Comparison of ENCODE assay signal across 10 mouse cellular contexts in genomic region chr8:124657961-124658360, GRCm38 (mm10). TPM values are rescaled to one million over a fixed set of nuclear protein-coding genes. Genes with fewer than 3 reads are reported as not detected.
DNase-seq lines count a peak whose midpoint lies in the region; ATAC-seq and TF ChIP-seq lines count a peak whose summit lies in the region.
"Had no signal": no experiment of that assay in that cellular context is flagged by ENCODE, and none has a peak within 500 bp of the region (broad histone marks: within the 10 kb centered on the region; RNA-seq: fewer than 3 reads in every experiment).

No protein-coding gene starts in this region.

- no peak overlapping the region for H3K4me3 ChIP-seq in heart, postnatal 0 days (ENCODE audit: low read depth, low read length)
- peak overlapping the region; percentile 31 to 32 for H3K4me3 ChIP-seq in MEL (ENCODE audit: control insufficient read depth in 1 of 2, insufficient read depth in 1 of 2, low read depth in 2 of 2, low read length in 2 of 2)
- peak overlapping the region in 1 of 2 experiments; percentile 30; a peak in 2 of 4 replicates for H3K4me3 ChIP-seq in liver, embryonic 14.5 days (ENCODE audit: insufficient read depth in 1 of 2, low read depth in 2 of 2, low read length in 2 of 2)

- H3K4me1 ChIP-seq in heart, postnatal 0 days (ENCODE audit: control insufficient read depth, insufficient read depth) = peaks cover 72% of the 10 kb centered on the region
- peaks cover 4 to 23% of the 10 kb centered on the region in 2 experiments for H3K4me1 ChIP-seq in MEL (ENCODE audit: control insufficient read depth in 1 of 2, insufficient read depth in 2 of 2, low read length in 2 of 2)
- peaks cover 34 to 71% of the 10 kb centered on the region in 2 experiments for H3K4me1 ChIP-seq in liver, embryonic 14.5 days (replicated peaks; ENCODE audit: control insufficient read depth in 2 of 2, insufficient read depth in 2 of 2, low read length in 1 of 2)

- no peak for TF ChIP-seq RAD21 in MEL (IDR thresholded peaks at IDR 0.05; ENCODE audit: low read depth, low read length)

- H3K36me3 ChIP-seq in heart, postnatal 0 days (replicated peaks; ENCODE audit: control insufficient read depth, insufficient read depth, low read length) = peaks cover 9% of the 10 kb centered on the region; the same call in 1 of the 2 replicates
- H3K36me3 ChIP-seq in MEL (ENCODE audit: control insufficient read depth in 1 of 2, insufficient read depth in 2 of 2, low read length in 2 of 2) = peaks cover 0 to 22% of the 10 kb centered on the region in 2 experiments; a peak in 2 of 4 replicates
- H3K36me3 ChIP-seq in liver, embryonic 14.5 days (replicated peaks; ENCODE audit: control insufficient read depth, insufficient read depth, low read depth) = peaks cover 4% of the 10 kb centered on the region; the same call in 1 of the 2 replicates

- no peak for TF ChIP-seq EP300 in heart, postnatal 0 days (IDR thresholded peaks at IDR 0.05; ENCODE audit: low read depth)
- peak; percentile 39 to 76; a peak in 3 of 4 replicates for TF ChIP-seq EP300 in MEL (IDR thresholded peaks at IDR 0.05; ENCODE audit: low read depth in 1 of 2, low read length in 2 of 2)
- TF ChIP-seq EP300 in liver, embryonic 14.5 days (IDR thresholded peaks at IDR 0.05; ENCODE audit: low read depth) = peak; percentile 69

- intact Hi-C loops in heart, postnatal 14 days (cut with DNase I) = no loop called here

- H3K27ac ChIP-seq in heart, postnatal 0 days (ENCODE audit: low read depth) = peak overlapping the region; percentile 83
- peak overlapping the region; percentile 89 for H3K27ac ChIP-seq in MEL (ENCODE audit: control insufficient read depth, low read depth, low read length)
- H3K27ac ChIP-seq in liver, embryonic 14.5 days = peak overlapping the region; percentile 89

- 27% methylated on average over 7 of the region's 7 CpGs for WGBS in heart, postnatal 0 days
- WGBS in liver, embryonic 14.5 days (ENCODE audit: insufficient replicate concordance) = 28% methylated on average over 7 of the region's 7 CpGs

- no peak for TF ChIP-seq POLR2A in MEL (IDR thresholded peaks at IDR 0.05; ENCODE audit: control insufficient read depth in 1 of 2, insufficient read depth in 1 of 2, low read depth in 1 of 2, low read length in 2 of 2, poor library complexity in 1 of 2)

- peak; percentile 13; the same call in 1 of the 2 replicates for ATAC-seq in heart, postnatal 0 days (ENCODE audit: insufficient read depth, low read depth)
- peak; percentile 89 for ATAC-seq in liver, embryonic 14.5 days (ENCODE audit: insufficient read depth)
- ATAC-seq: Patski had no signal

- H3K4me2 ChIP-seq in heart, postnatal 0 days (ENCODE audit: low read depth, low read length) = peak overlapping the region; percentile 39
- peak overlapping the region; percentile 70 for H3K4me2 ChIP-seq in liver, embryonic 14.5 days (ENCODE audit: low read depth)

- no peak overlapping the region for H3K9ac ChIP-seq in heart, postnatal 0 days (replicated peaks; ENCODE audit: low read depth, low read length)
- H3K9ac ChIP-seq in MEL (ENCODE audit: control insufficient read depth, low read depth, low read length, poor library complexity, severe bottlenecking) = peak overlapping the region; percentile 51
- peak overlapping the region; percentile 50 for H3K9ac ChIP-seq in liver, embryonic 14.5 days (replicated peaks)

- DNase-seq in heart, postnatal 0 days (ENCODE audit: low spot score) = no peak
- DNase-seq in heart, postnatal 14 days = no peak
- DNase-seq in MEL (ENCODE audit: low read depth, low spot score) = peak; percentile 88
- peak; percentile 75 for DNase-seq in c-Kit-positive CD71-positive TER-119-positive erythroid progenitor cells, embryonic 14.5 days (ENCODE audit: low spot score)
- DNase-seq in liver, embryonic 14.5 days (ENCODE audit: low read depth in 3 of 3, low spot score in 3 of 3) = peak in 2 of 3 experiments; percentile 58 to 63
- DNase-seq in adrenal gland, postnatal 14 days = no peak
- DNase-seq in kidney, postnatal 25 days = no peak
- DNase-seq in thymus, postnatal 25 days = no peak
- DNase-seq: lung, adult 2 months had no signal

- H3K79me2 ChIP-seq in MEL (ENCODE audit: control insufficient read depth, insufficient read depth, low read length, poor library complexity) = peaks cover 3% of the 10 kb centered on the region

- H3K9me3 ChIP-seq in heart, postnatal 0 days (replicated peaks; ENCODE audit: control insufficient read depth, low read length) = no peaks in the 10 kb centered on the region
- H3K9me3 ChIP-seq in MEL (replicated peaks; ENCODE audit: insufficient read depth, low read length) = no peaks in the 10 kb centered on the region
- H3K9me3 ChIP-seq in liver, embryonic 14.5 days (ENCODE audit: control insufficient read depth, low read length) = no peaks in the 10 kb centered on the region

- no peak for TF ChIP-seq CTCF in heart, postnatal 0 days (IDR thresholded peaks at IDR 0.05; ENCODE audit: low read depth)
- no peak for TF ChIP-seq CTCF in MEL (IDR thresholded peaks at IDR 0.05 in 2 of 3, conservative IDR thresholded peaks at IDR 0.05 in 1 of 3; ENCODE audit: control insufficient read depth in 1 of 3, insufficient read depth in 1 of 3, low read depth in 2 of 3, low read length in 3 of 3, poor library complexity in 1 of 3, severe bottlenecking in 1 of 3)
- TF ChIP-seq CTCF in liver, embryonic 14.5 days (IDR thresholded peaks at IDR 0.05; ENCODE audit: low read depth) = no peak

- no peaks in the 10 kb centered on the region for H3K27me3 ChIP-seq in heart, postnatal 0 days (ENCODE audit: control insufficient read depth, insufficient read depth, low read length)
- H3K27me3 ChIP-seq in MEL (ENCODE audit: control insufficient read depth in 1 of 2, insufficient read depth in 2 of 2, low read length in 2 of 2) = no peaks in the 10 kb centered on the region
- H3K27me3 ChIP-seq in liver, embryonic 14.5 days (ENCODE audit: control insufficient read depth, insufficient read depth, low read length) = no peaks in the 10 kb centered on the region
- H3K27me3 ChIP-seq: Patski had no signal

TF ChIP-seq in MEL, 35 proteins besides CTCF, POLR2A, EP300 and RAD21 (continues in another document):
- TF ChIP-seq SIN3A (IDR thresholded peaks at IDR 0.05; ENCODE audit: low read length) (peak; percentile 79; the same call in 1 of the 2 replicates), USF1 (IDR thresholded peaks at IDR 0.05; ENCODE audit: low read depth, low read length) (peak; percentile 83), NRF1 (IDR thresholded peaks at IDR 0.05; ENCODE audit: insufficient read depth, low read depth, low read length, poor library complexity, severe bottlenecking) (no peak), TAL1 (IDR thresholded peaks at IDR 0.05; ENCODE audit: low read length) (no peak), ZNF384 (IDR thresholded peaks at IDR 0.05; ENCODE audit: low read depth, low read length) (peak; percentile 88), ZKSCAN1 (IDR thresholded peaks at IDR 0.05; ENCODE audit: low read depth, low read length) (no peak), SMC3 (IDR thresholded peaks at IDR 0.05; ENCODE audit: low read depth, low read length) (no peak), MYC (IDR thresholded peaks at IDR 0.05; ENCODE audit: low read depth, low read length) (peak; percentile 40; the same call in 1 of the 2 replicates), ETS1 (IDR thresholded peaks at IDR 0.05; ENCODE audit: low read depth, low read length) (peak; percentile 68), MXI1 (IDR thresholded peaks at IDR 0.05; ENCODE audit: low read depth, low read length) (no peak; the same call in 1 of the 2 replicates), USF2 (IDR thresholded peaks at IDR 0.05; ENCODE audit: borderline replicate concordance in 1 of 2, insufficient read depth in 1 of 2, low read depth in 1 of 2, low read length in 2 of 2) (no peak), GABPA (IDR thresholded peaks at IDR 0.05; ENCODE audit: low read depth, low read length) (no peak), RCOR1 (IDR thresholded peaks at IDR 0.05; ENCODE audit: low read depth, low read length) (peak; percentile 59; the same call in 1 of the 2 replicates), MAZ (IDR thresholded peaks at IDR 0.05; ENCODE audit: low read depth, low read length) (0 out of 2 replicates have a peak, but pooled peaks have one; percentile 16), CHD2 (IDR thresholded peaks at IDR 0.05; ENCODE audit: low read length) (no peak), TBP (IDR thresholded peaks at IDR 0.05; ENCODE audit: low read depth, low read length) (no peak), MAFK (IDR thresholded peaks at IDR 0.05; ENCODE audit: borderline replicate concordance, low read depth, low read length) (peak; percentile 39; the same call in 1 of the 2 replicates), UBTF (IDR thresholded peaks at IDR 0.05; ENCODE audit: borderline replicate concordance, insufficient read depth, low read depth, low read length) (no peak), GATA1 (IDR thresholded peaks at IDR 0.05; ENCODE audit: low read depth, low read length) (peak; percentile 66), TCF12 (IDR thresholded peaks at IDR 0.05; ENCODE audit: low read depth, low read length) (peak; percentile 62; the same call in 1 of the 2 replicates), ZC3H11A (IDR thresholded peaks at IDR 0.05; ENCODE audit: low read depth, low read length) (no peak), POLR2AphosphoS2 (IDR thresholded peaks at IDR 0.05; ENCODE audit: low read length) (no peak), CHD1 (IDR thresholded peaks at IDR 0.05; ENCODE audit: low read depth, low read length) (no peak), KAT2A (conservative IDR thresholded peaks at IDR 0.05; ENCODE audit: low read depth, low read length) (no peak), ZMIZ1 (IDR thresholded peaks at IDR 0.05; ENCODE audit: low read depth, low read length) (0 out of 2 replicates have a peak, but pooled peaks have one; percentile 40), HCFC1 (IDR thresholded peaks at IDR 0.05; ENCODE audit: low read depth, low read length) (peak; percentile 64), MAX (IDR thresholded peaks at IDR 0.05; ENCODE audit: low read length) (no peak), BHLHE40 (IDR thresholded peaks at IDR 0.05; ENCODE audit: borderline replicate concordance, low read depth, low read length) (no peak)

RNA-seq across cellular contexts. Expression of gene 2310022B05Rik, which starts 5.2 kb away (rescaled TPM):
- 144 and 164 TPM in 2 replicates for total RNA-seq in heart, postnatal 0 days (2014; rRNA removed; ENCODE audit: low replicate concordance)
- polyA plus RNA-seq in heart, postnatal 0 days (2015; fragmentation: Nextera tagmentation; extraction: Ambion mirVana) = 29.8 and 30.7 TPM in 2 replicates
- 100 to 1,000 TPM in 1 of 2 experiments, 10 to 100 TPM in 1; 85.6 to 103 TPM for total RNA-seq in heart, postnatal 14 days (2021)
- 5.7 and 6.2 TPM in 2 replicates for total RNA-seq in MEL (2012; rRNA removed)
- 10 to 100 TPM in 1 of 2 experiments, not detected in 1; 27.0 TPM for polyA plus RNA-seq in MEL (2012; ENCODE audit: insufficient read depth in 1 of 2, insufficient read length in 2 of 2, low read depth in 1 of 2, low replicate concordance in 2 of 2, missing spikeins in 1 of 2)
- polyA plus RNA-seq in liver, embryonic 14.5 days (2012; rRNA removed) = 8.2 and 8.7 TPM in 2 replicates
- 5.5 and 7.7 TPM in 2 replicates for polyA plus RNA-seq in liver, embryonic 14.5 days (2014; fragmentation: Nextera tagmentation; extraction: Ambion mirVana)
- total RNA-seq in adrenal gland, postnatal 14 days (2021) = 38.6 and 39.1 TPM in 2 replicates

Comparison
In these comparisons a context has a peak if more than half of its experiments do, and no peak if none do; other contexts are left out.
1. DNase-seq: peak in MEL (single experiment), c-Kit-positive CD71-positive TER-119-positive erythroid progenitor cells, embryonic 14.5 days (single experiment) and liver, embryonic 14.5 days (2 of 3); none in heart, postnatal 0 days (single experiment), heart, postnatal 14 days (0 of 2), adrenal gland, postnatal 14 days (single experiment), kidney, postnatal 25 days (0 of 2) and thymus, postnatal 25 days (single experiment).
2. Peak in every context shown above with its lines, with median percentiles within 50 percentile points of each other: H3K27ac ChIP-seq.